Mouse (Mus musculus): ENCODE data around the gene Sult5a1.

DNA sequence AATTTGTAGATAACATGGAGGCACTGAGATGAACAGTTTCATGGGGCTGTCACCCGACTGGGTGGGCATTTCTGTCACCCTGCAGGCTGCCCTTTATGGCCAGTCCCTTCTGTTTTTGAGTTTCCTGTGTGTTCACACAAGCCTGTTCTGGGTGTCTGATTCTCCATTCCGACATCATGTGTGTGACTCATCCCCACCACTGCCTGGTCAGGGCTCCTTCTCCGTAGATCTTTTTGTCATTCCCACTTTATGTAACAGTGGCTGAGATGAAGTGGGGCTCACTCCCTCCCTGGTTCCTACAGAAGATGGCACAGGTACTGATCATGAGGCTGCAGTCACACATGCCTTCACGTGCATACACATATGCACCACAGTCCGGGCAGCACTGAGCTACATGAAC lies 35.4 kb downstream of the Sult5a1 start:
- no peak for TF ChIP-seq CTCF (IDR thresholded peaks at IDR 0.05; ENCODE audit: low read depth)
- no peak for TF ChIP-seq EP300 (IDR thresholded peaks at IDR 0.05; ENCODE audit: low read depth)
